Mouse (Mus musculus): ENCODE results near the gene Adamtsl1. TPM values are rescaled to one million over a fixed set of nuclear protein-coding genes. Genes with fewer than 3 reads are reported as not detected.
A peak's percentile ranks its signal among the peaks of the same experiment; 100 is the strongest.

The Adamtsl1 gene
- polyA plus RNA-seq, 1 experiment from 2014 or later = 10.2 TPM

DNA sequence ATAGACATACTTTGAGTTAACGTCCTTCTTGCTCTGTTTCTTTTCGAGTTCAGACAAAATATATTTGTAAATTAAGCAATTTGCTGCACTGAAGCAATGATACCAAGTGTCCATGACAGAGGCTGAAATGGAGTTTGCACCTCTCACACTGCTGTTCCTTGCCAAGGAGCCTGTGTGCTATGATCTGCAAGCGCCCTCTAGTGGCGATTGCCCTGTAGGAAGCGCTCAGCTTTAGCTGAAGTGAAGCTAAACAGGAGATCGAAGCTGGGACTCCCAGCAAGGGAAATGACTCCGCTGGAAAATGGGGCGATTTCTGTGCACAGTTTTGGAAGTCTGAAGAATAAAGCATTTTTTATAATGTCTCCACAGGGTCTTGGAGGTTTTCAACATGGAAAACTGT lies 287.8 kb downstream of the Adamtsl1 start:
- no peak overlapping the region for H3K4me3 ChIP-seq (replicated peaks; ENCODE audit: low read depth, low read length)
- no peaks in the 10 kb centered on the region for H3K27me3 ChIP-seq (ENCODE audit: insufficient read depth, low read length)
- DNase-seq (ENCODE audit: low spot score) (peak; percentile 90), ATAC-seq (replicated peaks; ENCODE audit: low FRiP score, low read depth) (peak; percentile 63; the same call in 1 of the 2 replicates)
- no peaks in the 10 kb centered on the region for H3K36me3 ChIP-seq (ENCODE audit: insufficient read depth, low read length)
- H3K9me3 ChIP-seq (replicated peaks; ENCODE audit: low read length) = no peaks in the 10 kb centered on the region
- peak; percentile 97 for TF ChIP-seq CTCF (IDR thresholded peaks at IDR 0.05; ENCODE audit: low read depth)
- H3K9ac ChIP-seq (ENCODE audit: low read depth, low read length) = no peak overlapping the region
- WGBS = 6% methylated on average over 8 of the region's 8 CpGs
- H3K27ac ChIP-seq = no peak overlapping the region
- no peak overlapping the region for H3K4me2 ChIP-seq (ENCODE audit: low read length)
- no peaks in the 10 kb centered on the region for H3K4me1 ChIP-seq (replicated peaks; ENCODE audit: insufficient read depth, low read length)

DNA sequence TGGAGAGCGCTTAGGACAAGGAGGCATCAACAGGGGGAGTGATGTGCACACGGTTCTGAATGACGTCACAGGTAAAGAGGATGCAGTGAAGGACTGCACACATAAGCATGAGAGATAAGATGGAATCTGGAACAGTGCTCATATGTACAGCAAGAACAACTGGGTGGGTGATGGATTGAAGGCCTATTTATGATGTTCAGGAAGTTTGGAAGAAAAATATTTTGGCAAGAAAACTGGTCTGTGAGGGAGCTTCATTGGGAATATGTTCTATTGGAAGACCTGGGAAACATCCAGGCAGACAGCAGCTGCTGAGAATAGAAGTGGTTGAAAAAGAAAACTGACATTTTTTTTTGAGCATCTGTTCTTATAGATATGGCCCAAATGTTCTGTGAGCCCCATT lies 300.4 kb downstream of the Adamtsl1 start:
- Histone ChIP-seq H3K36me3 (ENCODE audit: insufficient read depth, low read length) (no peaks in the 10 kb centered on the region), H3K4me3 (replicated peaks; ENCODE audit: low read depth, low read length) (no peak overlapping the region), H3K4me1 (replicated peaks; ENCODE audit: insufficient read depth, low read length) (no peaks in the 10 kb centered on the region), H3K27ac (no peak overlapping the region), H3K9me3 (replicated peaks; ENCODE audit: low read length) (no peaks in the 10 kb centered on the region), H3K4me2 (ENCODE audit: low read length) (no peak overlapping the region), H3K9ac (ENCODE audit: low read depth, low read length) (no peak overlapping the region), H3K27me3 (ENCODE audit: insufficient read depth, low read length) (no peaks in the 10 kb centered on the region)
- TF ChIP-seq CTCF (IDR thresholded peaks at IDR 0.05; ENCODE audit: low read depth) = no peak
- 78% methylated on average over 3 of the region's 3 CpGs for WGBS
- DNase-seq (ENCODE audit: low spot score) = no peak
- ATAC-seq (replicated peaks; ENCODE audit: low FRiP score, low read depth) = no peak

DNA sequence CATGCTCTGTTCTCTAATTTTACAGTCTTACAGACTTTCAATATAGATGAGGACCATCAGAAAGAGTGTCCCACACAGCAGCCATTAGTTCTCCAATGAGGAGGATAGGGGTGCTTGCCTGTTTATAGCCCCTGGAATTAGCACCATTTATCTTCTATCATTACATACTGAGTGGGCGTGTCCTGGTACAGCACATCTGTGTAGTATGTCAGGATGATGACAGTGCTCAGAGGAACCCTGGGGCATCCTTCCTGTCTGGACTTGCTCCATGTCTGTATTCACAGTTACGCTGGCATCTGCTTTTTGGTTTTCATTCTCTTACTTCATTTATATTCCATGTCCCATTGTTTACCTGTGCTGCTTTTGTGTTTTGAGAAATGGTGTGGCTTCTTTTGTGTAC lies 304.5 kb downstream of the Adamtsl1 start:
- Histone ChIP-seq H3K9me3 (replicated peaks; ENCODE audit: low read length) (no peaks in the 10 kb centered on the region), H3K9ac (ENCODE audit: low read depth, low read length) (no peak overlapping the region), H3K27me3 (ENCODE audit: insufficient read depth, low read length) (no peaks in the 10 kb centered on the region), H3K4me3 (replicated peaks; ENCODE audit: low read depth, low read length) (no peak overlapping the region), H3K27ac (no peak overlapping the region), H3K4me2 (ENCODE audit: low read length) (no peak overlapping the region), H3K4me1 (replicated peaks; ENCODE audit: insufficient read depth, low read length) (no peaks in the 10 kb centered on the region), H3K36me3 (ENCODE audit: insufficient read depth, low read length) (no peaks in the 10 kb centered on the region)
- WGBS = 72% methylated on average over 2 of the region's 2 CpGs
- TF ChIP-seq CTCF (IDR thresholded peaks at IDR 0.05; ENCODE audit: low read depth) = no peak
- ATAC-seq (replicated peaks; ENCODE audit: low FRiP score, low read depth) (no peak), DNase-seq (ENCODE audit: low spot score) (no peak)

DNA sequence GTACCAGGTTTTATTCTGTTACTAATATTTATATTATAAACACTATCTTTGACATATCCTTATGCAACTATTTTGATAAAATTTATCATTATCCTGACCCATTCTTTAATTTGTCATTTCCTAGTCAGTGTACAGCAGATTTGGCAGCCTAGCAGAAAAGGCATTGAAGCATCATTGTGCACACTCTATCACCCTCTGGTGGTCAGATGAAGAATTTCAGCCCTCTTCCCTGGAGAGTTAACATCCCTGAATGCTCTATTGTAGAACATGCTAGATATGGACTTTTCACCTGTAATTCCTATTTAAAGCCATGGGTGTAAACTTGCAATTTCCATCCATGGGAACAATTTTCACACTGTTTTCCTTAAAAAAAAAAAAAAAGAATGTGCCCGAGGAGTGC lies 305.2 kb downstream of the Adamtsl1 start:
- ATAC-seq (replicated peaks; ENCODE audit: low FRiP score, low read depth) (no peak), DNase-seq (ENCODE audit: low spot score) (peak; percentile 86)
- no peaks in the 10 kb centered on the region for H3K4me1 ChIP-seq (replicated peaks; ENCODE audit: insufficient read depth, low read length)
- H3K4me3 ChIP-seq (replicated peaks; ENCODE audit: low read depth, low read length) = no peak overlapping the region
- H3K9me3 ChIP-seq (replicated peaks; ENCODE audit: low read length) = no peaks in the 10 kb centered on the region
- H3K9ac ChIP-seq (ENCODE audit: low read depth, low read length) = no peak overlapping the region
- H3K27me3 ChIP-seq (ENCODE audit: insufficient read depth, low read length) = no peaks in the 10 kb centered on the region
- WGBS = 87% methylated on average over 1 of the region's 1 CpGs
- H3K27ac ChIP-seq = no peak overlapping the region
- no peak overlapping the region for H3K4me2 ChIP-seq (ENCODE audit: low read length)
- peak; percentile 94 for TF ChIP-seq CTCF (IDR thresholded peaks at IDR 0.05; ENCODE audit: low read depth)
- H3K36me3 ChIP-seq (ENCODE audit: insufficient read depth, low read length) = no peaks in the 10 kb centered on the region

- Histone ChIP-seq H3K4me2 (ENCODE audit: low read length) (no peak overlapping the region), H3K9me3 (replicated peaks; ENCODE audit: low read length) (no peaks in the 10 kb centered on the region), H3K9ac (ENCODE audit: low read depth, low read length) (no peak overlapping the region), H3K4me1 (replicated peaks; ENCODE audit: insufficient read depth, low read length) (no peaks in the 10 kb centered on the region), H3K27me3 (ENCODE audit: insufficient read depth, low read length) (no peaks in the 10 kb centered on the region), H3K4me3 (replicated peaks; ENCODE audit: low read depth, low read length) (no peak overlapping the region), H3K27ac (no peak overlapping the region), H3K36me3 (ENCODE audit: insufficient read depth, low read length) (no peaks in the 10 kb centered on the region)
- 34% methylated on average over 1 of the region's 1 CpGs for WGBS
- DNase-seq (ENCODE audit: low spot score) = no peak
- TF ChIP-seq CTCF (IDR thresholded peaks at IDR 0.05; ENCODE audit: low read depth) = no peak
- ATAC-seq (replicated peaks; ENCODE audit: low FRiP score, low read depth) = no peak
These were observed 305.9 kb downstream of the Adamtsl1 start for GRCm38 (mm10) chr4:85819921-85820320.

GRCm38 (mm10) chr4:85823952-85824704 lies 310.2 kb downstream of the Adamtsl1 start:
- TF ChIP-seq CTCF (IDR thresholded peaks at IDR 0.05; ENCODE audit: low read depth) = no peak; the same call in 1 of the 2 replicates
- Histone ChIP-seq H3K9me3 (replicated peaks; ENCODE audit: low read length) (no peaks in the 10 kb centered on the region), H3K9ac (ENCODE audit: low read depth, low read length) (no peak overlapping the region), H3K36me3 (ENCODE audit: insufficient read depth, low read length) (no peaks in the 10 kb centered on the region), H3K4me2 (ENCODE audit: low read length) (no peak overlapping the region), H3K27me3 (ENCODE audit: insufficient read depth, low read length) (no peaks in the 10 kb centered on the region), H3K27ac (no peak overlapping the region), H3K4me3 (replicated peaks; ENCODE audit: low read depth, low read length) (no peak overlapping the region), H3K4me1 (replicated peaks; ENCODE audit: insufficient read depth, low read length) (no peaks in the 10 kb centered on the region)
- 55% methylated on average over 8 of the region's 8 CpGs for WGBS
- ATAC-seq (replicated peaks; ENCODE audit: low FRiP score, low read depth) (no peak), DNase-seq (ENCODE audit: low spot score) (peak; percentile 31)

DNA sequence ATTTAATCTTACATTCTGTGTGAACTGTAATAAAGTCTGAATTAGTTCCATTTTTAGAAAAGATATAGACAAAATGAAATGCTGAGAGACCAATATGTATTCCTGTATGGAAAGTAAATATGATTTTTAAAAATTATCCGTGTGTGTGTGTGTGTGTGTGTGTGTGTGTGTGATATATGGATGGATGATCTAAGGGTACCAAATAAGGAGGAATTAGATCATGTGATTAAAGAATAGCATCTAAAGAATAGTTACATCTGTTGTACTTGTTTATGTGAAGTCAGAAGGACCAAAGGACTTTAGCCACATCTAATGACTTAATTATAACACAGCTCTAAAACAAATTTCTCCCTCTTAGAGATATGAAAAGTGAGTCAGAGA lies 310.7 kb downstream of the Adamtsl1 start:
- no peak overlapping the region for H3K4me2 ChIP-seq (ENCODE audit: low read length)
- ATAC-seq (replicated peaks; ENCODE audit: low FRiP score, low read depth) = no peak
- no peak overlapping the region for H3K4me3 ChIP-seq (replicated peaks; ENCODE audit: low read depth, low read length)
- no peak overlapping the region for H3K27ac ChIP-seq
- H3K9me3 ChIP-seq (replicated peaks; ENCODE audit: low read length) = no peaks in the 10 kb centered on the region
- WGBS = 74% methylated on average over 1 of the region's 1 CpGs
- no peaks in the 10 kb centered on the region for H3K36me3 ChIP-seq (ENCODE audit: insufficient read depth, low read length)
- H3K4me1 ChIP-seq (replicated peaks; ENCODE audit: insufficient read depth, low read length) = no peaks in the 10 kb centered on the region
- no peak for DNase-seq (ENCODE audit: low spot score)
- no peak overlapping the region for H3K9ac ChIP-seq (ENCODE audit: low read depth, low read length)
- no peak for TF ChIP-seq CTCF (IDR thresholded peaks at IDR 0.05; ENCODE audit: low read depth)
- H3K27me3 ChIP-seq (ENCODE audit: insufficient read depth, low read length) = no peaks in the 10 kb centered on the region
